Mouse (Mus musculus): ENCODE measurements around the gene Osbpl7. TPM values are rescaled to one million over a fixed set of nuclear protein-coding genes. Genes with fewer than 3 reads are reported as not detected.

Osbpl7 gene
- total and polyA plus RNA-seq, 3 experiments = 7.4 to 24.4 (median 17.6) TPM

DNA sequence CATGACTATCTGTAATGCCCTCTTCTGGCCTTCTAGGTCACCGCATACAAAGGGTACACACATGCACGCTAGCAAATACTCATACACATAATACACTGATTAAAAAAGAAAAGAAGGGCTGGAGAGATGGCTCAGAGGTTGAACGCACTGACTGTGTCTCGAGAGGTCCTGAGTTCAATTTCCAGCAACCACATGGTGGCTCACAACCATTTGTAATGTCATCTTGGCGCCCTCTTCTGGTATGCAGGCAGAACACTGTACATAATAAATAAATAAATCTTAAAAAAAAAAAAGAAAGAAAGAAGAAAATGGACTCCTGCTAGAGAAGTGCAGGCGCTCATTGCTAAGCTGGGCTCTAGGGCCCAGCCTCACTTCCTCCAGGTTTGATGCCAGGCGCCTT lies 4.6 kb upstream of the Osbpl7 start:
- Histone ChIP-seq H3K27ac (ENCODE audit: insufficient read depth, low read depth) (no peak overlapping the region), H3K9me3 (replicated peaks; ENCODE audit: low read length) (peaks cover 4% of the 10 kb centered on the region), H3K36me3 (replicated peaks in 1 of 2; ENCODE audit: control insufficient read depth in 1 of 2, insufficient read depth in 1 of 2, low read length in 1 of 2) (peaks cover 33 to 62% of the 10 kb centered on the region in 2 experiments), H3K4me2 (ENCODE audit: insufficient read depth, low read depth, poor library complexity, severe bottlenecking) (no peak overlapping the region), H3K79me2 (replicated peaks; ENCODE audit: control insufficient read depth, extremely low read depth, insufficient read depth, poor library complexity, severe bottlenecking) (peaks cover 31% of the 10 kb centered on the region), H3K27me3 (replicated peaks) (no peaks in the 10 kb centered on the region), H3K4me3 (replicated peaks in 1 of 3; ENCODE audit: low read depth in 2 of 3, low read length in 2 of 3, poor library complexity in 1 of 3) (no peak overlapping the region), H3K9ac (ENCODE audit: insufficient read depth, low read depth) (no peak overlapping the region), H3K4me1 (ENCODE audit: control insufficient read depth in 1 of 2, insufficient read depth in 2 of 2) (peaks cover 7 to 31% of the 10 kb centered on the region in 2 experiments)
- in situ Hi-C loops (cut with MboI; ENCODE audit: low pct_ligation_motif_present, low pct_unique_long_range_greater_than_20kb, low sequenced_read_pairs) (no loop called here), dilution Hi-C loops (cut with MboI; ENCODE audit: extremely low pct_ligation_motif_present, extremely low pct_unique_long_range_greater_than_20kb, low sequenced_read_pairs) (no loop called here)
- DNase-seq (ENCODE audit: extremely low read depth) = peak; percentile 62
- no peak for TF ChIP-seq MAFK (IDR thresholded peaks at IDR 0.05; ENCODE audit: insufficient replicate concordance, low read length)
- TF ChIP-seq MAX (IDR thresholded peaks at IDR 0.05; ENCODE audit: low read length) = peak; percentile 45; the same call in 1 of the 2 replicates
- TF ChIP-seq CTCF (conservative IDR thresholded peaks at IDR 0.05 in 1 of 2, IDR thresholded peaks at IDR 0.05 in 1 of 2; ENCODE audit: low read depth in 2 of 2, low read length in 2 of 2) = peak in 1 of 2 experiments; percentile 74; a peak in 2 of 4 replicates
- TF ChIP-seq RCOR1 (conservative IDR thresholded peaks at IDR 0.05; ENCODE audit: low read depth, low read length) = no peak
- no peak for TF ChIP-seq CHD1 (IDR thresholded peaks at IDR 0.05; ENCODE audit: low read depth, low read length)
- TF ChIP-seq MYC (IDR thresholded peaks at IDR 0.05; ENCODE audit: low read depth, low read length) = peak; percentile 80
- no peak for TF ChIP-seq GABPA (IDR thresholded peaks at IDR 0.05; ENCODE audit: insufficient replicate concordance, low read depth, low read length)
- peak; percentile 48 for TF ChIP-seq SMC3 (IDR thresholded peaks at IDR 0.05; ENCODE audit: low read depth, low read length)
- TF ChIP-seq ZNF384 (IDR thresholded peaks at IDR 0.05; ENCODE audit: low read depth, low read length) = peak; percentile 84
- peak; percentile 32 for TF ChIP-seq RAD21 (IDR thresholded peaks at IDR 0.05; ENCODE audit: low read depth, low read length)

GRCm38 (mm10) chr11:97048090-97048650 lies 2.3 kb upstream of the Osbpl7 start:
- no peak overlapping the region for H3K27ac ChIP-seq (ENCODE audit: insufficient read depth, low read depth)
- H3K4me1 ChIP-seq (ENCODE audit: control insufficient read depth in 1 of 2, insufficient read depth in 2 of 2) = peaks cover 14 to 33% of the 10 kb centered on the region in 2 experiments
- no peak overlapping the region for H3K4me2 ChIP-seq (ENCODE audit: insufficient read depth, low read depth, poor library complexity, severe bottlenecking)
- dilution Hi-C loops (cut with MboI; ENCODE audit: extremely low pct_ligation_motif_present, extremely low pct_unique_long_range_greater_than_20kb, low sequenced_read_pairs) = no loop called here
- H3K9ac ChIP-seq (ENCODE audit: insufficient read depth, low read depth) = no peak overlapping the region
- H3K79me2 ChIP-seq (replicated peaks; ENCODE audit: control insufficient read depth, extremely low read depth, insufficient read depth, poor library complexity, severe bottlenecking) = peaks cover 27% of the 10 kb centered on the region
- TF ChIP-seq TBP (conservative IDR thresholded peaks at IDR 0.05; ENCODE audit: low read depth, low read length) = no peak
- no peak for TF ChIP-seq ZMIZ1 (IDR thresholded peaks at IDR 0.05; ENCODE audit: low read depth, low read length)
- TF ChIP-seq CTCF (conservative IDR thresholded peaks at IDR 0.05 in 1 of 2, IDR thresholded peaks at IDR 0.05 in 1 of 2; ENCODE audit: low read depth in 2 of 2, low read length in 2 of 2) = no peak
- no peak for TF ChIP-seq UBTF (IDR thresholded peaks at IDR 0.05; ENCODE audit: low read depth, low read length)
- TF ChIP-seq MEF2A (IDR thresholded peaks at IDR 0.05; ENCODE audit: borderline replicate concordance, low read depth, low read length) = no peak
- TF ChIP-seq RCOR1 (conservative IDR thresholded peaks at IDR 0.05; ENCODE audit: low read depth, low read length) = no peak
- TF ChIP-seq PAX5 (IDR thresholded peaks at IDR 0.05; ENCODE audit: low read length) = no peak
- no peak for TF ChIP-seq USF2 (conservative IDR thresholded peaks at IDR 0.05; ENCODE audit: low read depth, low read length)
- no peak for TF ChIP-seq NELFE (IDR thresholded peaks at IDR 0.05; ENCODE audit: low read depth, low read length)
- TF ChIP-seq ZC3H11A (IDR thresholded peaks at IDR 0.05; ENCODE audit: low read depth, low read length) = no peak
- TF ChIP-seq EP300 (IDR thresholded peaks at IDR 0.05; ENCODE audit: low read length) = no peak
- no peak for TF ChIP-seq MAX (IDR thresholded peaks at IDR 0.05; ENCODE audit: low read length)
- no peak for TF ChIP-seq CHD1 (IDR thresholded peaks at IDR 0.05; ENCODE audit: low read depth, low read length)
- in situ Hi-C loops (cut with MboI; ENCODE audit: low pct_ligation_motif_present, low pct_unique_long_range_greater_than_20kb, low sequenced_read_pairs) = no loop called here
- no peak for DNase-seq (ENCODE audit: extremely low read depth)
- no peaks in the 10 kb centered on the region for H3K27me3 ChIP-seq (replicated peaks)
- H3K36me3 ChIP-seq (replicated peaks in 1 of 2; ENCODE audit: control insufficient read depth in 1 of 2, insufficient read depth in 1 of 2, low read length in 1 of 2) = peaks cover 40 to 65% of the 10 kb centered on the region in 2 experiments
- no peak overlapping the region for H3K4me3 ChIP-seq (replicated peaks in 1 of 3; ENCODE audit: low read depth in 2 of 3, low read length in 2 of 3, poor library complexity in 1 of 3)
- peaks cover 4% of the 10 kb centered on the region for H3K9me3 ChIP-seq (replicated peaks; ENCODE audit: low read length)

All from CH12.LX (cell line).